Mouse (Mus musculus): Measurements from ENCODE around the gene Spem1. TPM values are rescaled to one million over a fixed set of nuclear protein-coding genes. Genes with fewer than 3 reads are reported as not detected.
"Not testable (repeated sequence)": the region's sequence is repeated elsewhere in the genome, so short reads cannot be mapped to it uniquely, and the experiment has no call there.

The Spem1 gene
- 0.46 TPM in 1 of 2 replicates, not detected in the other for polyA plus RNA-seq (2016; fragmentation: Nextera tagmentation; extraction: Ambion mirVana)

DNA sequence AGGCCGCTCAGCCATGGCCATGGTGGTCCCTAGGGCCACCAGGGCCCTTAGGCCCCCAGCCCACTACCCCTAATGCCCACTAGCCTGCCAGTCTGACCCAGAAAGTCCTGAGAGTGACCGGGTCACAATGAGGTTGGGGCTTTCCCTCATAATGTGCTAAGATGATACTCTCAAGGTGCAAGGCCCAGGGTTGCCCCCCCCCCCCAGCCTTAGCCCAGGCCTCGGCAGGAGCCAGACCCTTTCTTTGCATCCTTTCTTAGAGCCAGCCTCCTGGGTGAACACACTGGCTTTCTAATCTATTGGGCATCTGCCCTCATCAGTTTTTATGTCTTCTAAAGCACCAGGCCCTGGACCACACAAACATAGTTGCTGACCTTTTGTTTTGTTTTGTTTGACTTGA, at the start of gene Spem1:
Gene Spem1 (minus strand): TSS at position 101 of the 400 bp plus-strand sequence.
- H3K9ac ChIP-seq (replicated peaks) = no peak within 1 kb of the TSS
- H3K4me3 ChIP-seq = no peak within 1 kb of the TSS
- H3K4me2 ChIP-seq (replicated peaks) = no peak within 1 kb of the TSS
- 0 out of 2 replicates have a peak, but pooled peaks cover 1% of the 10 kb centered on the region for H3K9me3 ChIP-seq
- peaks cover 33% of the 10 kb centered on the region for H3K36me3 ChIP-seq
- H3K27ac ChIP-seq (replicated peaks) = no peak within 1 kb of the TSS
- ATAC-seq (ENCODE audit: low FRiP score, low read depth) = no peak
- 94% methylated on average over 3 of the region's 3 CpGs for WGBS
- no peaks in the 10 kb centered on the region for H3K27me3 ChIP-seq
- no peaks in the 10 kb centered on the region for H3K4me1 ChIP-seq

GRCm38 (mm10) chr11:69870289-69871069, 48.5 kb upstream of the Spem1 start:
- H3K4me1 ChIP-seq = no peaks in the 10 kb centered on the region; the same call in 1 of the 2 replicates

GRCm38 (mm10) chr11:69867335-69867734, 45.4 kb upstream of the Spem1 start:
- no peak for ATAC-seq (ENCODE audit: low FRiP score, low read depth)
- Histone ChIP-seq H3K9ac (replicated peaks) (no peak overlapping the region), H3K4me1 (no peaks in the 10 kb centered on the region; the same call in 1 of the 2 replicates), H3K9me3 (no peaks in the 10 kb centered on the region), H3K36me3 (no peaks in the 10 kb centered on the region), H3K27ac (replicated peaks) (no peak overlapping the region), H3K4me2 (replicated peaks) (no peak overlapping the region), H3K27me3 (no peaks in the 10 kb centered on the region), H3K4me3 (no peak overlapping the region)
- WGBS = 75% methylated on average over 9 of the region's 9 CpGs

More at GRCm38 (mm10) chr11:69870289-69871069, 48.5 kb upstream of the Spem1 start:
- no peak for ATAC-seq (ENCODE audit: low FRiP score, low read depth)
- no peaks in the 10 kb centered on the region for H3K27me3 ChIP-seq
- 90% methylated on average over 2 of the region's 2 CpGs for WGBS
- no peaks in the 10 kb centered on the region for H3K9me3 ChIP-seq
- H3K9ac ChIP-seq (replicated peaks) = no peak overlapping the region
- no peak overlapping the region for H3K27ac ChIP-seq (replicated peaks)
- H3K36me3 ChIP-seq = no peaks in the 10 kb centered on the region
- no peak overlapping the region for H3K4me3 ChIP-seq
- H3K4me2 ChIP-seq (replicated peaks) = no peak overlapping the region

GRCm38 (mm10) chr11:69865561-69865960, 43.6 kb upstream of the Spem1 start:
- Histone ChIP-seq H3K36me3 (no peaks in the 10 kb centered on the region), H3K27ac (replicated peaks) (no peak overlapping the region), H3K9me3 (no peaks in the 10 kb centered on the region), H3K9ac (replicated peaks) (no peak overlapping the region), H3K4me1 (no peaks in the 10 kb centered on the region; the same call in 1 of the 2 replicates), H3K4me2 (replicated peaks) (no peak overlapping the region), H3K27me3 (no peaks in the 10 kb centered on the region), H3K4me3 (no peak overlapping the region)
- 87% methylated on average over 9 of the region's 9 CpGs for WGBS
- no peak for ATAC-seq (ENCODE audit: low FRiP score, low read depth)

GRCm38 (mm10) chr11:69864138-69864860, 42.3 kb upstream of the Spem1 start:
- ATAC-seq (ENCODE audit: low FRiP score, low read depth) = no peak
- Histone ChIP-seq H3K27me3 (peaks cover 8% of the 10 kb centered on the region), H3K36me3 (no peaks in the 10 kb centered on the region), H3K4me1 (no peaks in the 10 kb centered on the region; the same call in 1 of the 2 replicates), H3K9me3 (no peaks in the 10 kb centered on the region), H3K9ac (replicated peaks) (no peak overlapping the region), H3K4me2 (replicated peaks) (no peak overlapping the region), H3K4me3 (no peak overlapping the region), H3K27ac (replicated peaks) (no peak overlapping the region)
- 59% methylated on average over 8 of the region's 8 CpGs for WGBS

DNA sequence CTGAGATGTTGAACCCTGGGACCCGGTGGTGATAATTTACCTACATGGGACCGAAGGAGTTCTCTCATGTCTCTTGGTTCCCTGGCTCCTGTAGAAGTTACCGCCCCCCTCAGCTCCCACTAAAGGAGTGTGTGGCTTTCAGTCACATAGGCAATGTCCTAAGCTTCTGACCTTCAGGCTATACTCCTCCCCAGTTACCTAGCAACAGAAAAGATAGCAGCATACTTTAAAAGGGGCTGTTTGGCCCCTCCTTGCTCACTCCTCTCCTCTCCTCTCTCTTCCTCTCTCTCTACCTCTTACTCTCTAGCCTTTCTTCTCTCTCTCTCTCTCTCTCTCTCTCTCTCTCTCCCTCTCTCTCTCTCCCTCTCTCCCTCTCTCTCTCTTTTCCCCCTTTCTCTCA, 41.7 kb upstream of the Spem1 start:
- H3K4me3 ChIP-seq; H3K4me1 ChIP-seq; H3K27ac ChIP-seq (replicated peaks); H3K36me3 ChIP-seq; ATAC-seq (ENCODE audit: low FRiP score, low read depth); H3K4me2 ChIP-seq (replicated peaks); H3K9ac ChIP-seq (replicated peaks); H3K9me3 ChIP-seq: not testable (repeated sequence)
- WGBS = 83% methylated on average over 3 of the region's 3 CpGs
- peaks cover 14% of the 10 kb centered on the region for H3K27me3 ChIP-seq

DNA sequence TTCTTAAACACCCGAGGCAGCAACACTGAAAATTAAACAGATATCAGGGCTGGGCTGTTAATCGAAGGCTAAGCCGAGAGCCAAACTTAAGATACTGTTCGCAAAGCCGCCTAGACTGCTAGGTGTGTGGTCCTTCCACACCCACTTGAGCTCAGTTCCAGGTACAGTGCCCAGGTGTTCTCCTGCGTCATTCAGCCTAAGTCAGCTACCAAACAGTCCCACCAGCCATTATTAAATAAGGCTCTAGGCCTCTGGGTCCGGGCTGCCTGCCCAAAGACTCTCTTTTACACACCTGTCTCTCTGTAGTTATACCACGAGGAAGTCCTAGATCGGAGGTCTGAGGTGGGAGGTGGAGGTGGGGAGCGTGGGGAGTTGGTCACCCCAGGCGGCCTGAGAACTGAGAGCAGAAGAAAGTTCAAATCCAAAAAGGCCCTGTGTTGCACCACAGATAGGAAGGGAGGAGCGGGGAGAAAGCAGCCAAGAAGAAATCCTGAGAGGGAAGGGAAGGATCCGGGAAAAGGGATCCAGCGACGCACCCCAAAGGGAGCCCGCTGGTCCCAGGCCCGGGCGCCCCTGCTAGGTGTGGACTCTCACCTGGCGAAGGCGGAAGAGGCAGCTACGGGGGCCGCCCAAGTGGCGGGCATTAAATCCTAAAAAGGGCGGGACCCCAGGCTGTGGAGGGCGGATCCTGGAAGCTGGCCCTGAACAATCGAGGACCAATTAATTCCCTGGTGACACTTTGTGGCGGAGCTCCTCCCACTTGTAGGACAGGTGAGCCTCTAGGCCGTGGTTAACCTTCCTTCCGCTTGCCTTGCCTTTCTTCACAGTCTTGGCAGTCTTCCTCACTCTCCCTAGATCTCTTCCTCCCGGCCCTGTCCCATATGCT, 36.4 kb upstream of the Spem1 start, which contains the start of gene Tnk1:
Gene Tnk1 (minus strand): TSS at position 618 of the 886 bp plus-strand sequence.
- Histone ChIP-seq H3K27me3 (peaks cover 31% of the 10 kb centered on the region), H3K4me3 (no peak within 1 kb of the TSS), H3K4me1 (0 out of 2 replicates have a peak, but pooled peaks cover 2% of the 10 kb centered on the region), H3K36me3 (no peaks in the 10 kb centered on the region), H3K27ac (replicated peaks) (no peak within 1 kb of the TSS), H3K4me2 (replicated peaks) (no peak within 1 kb of the TSS), H3K9me3 (no peaks in the 10 kb centered on the region), H3K9ac (replicated peaks) (no peak within 1 kb of the TSS)
- WGBS = 23% methylated on average over 30 of the region's 30 CpGs
- ATAC-seq (ENCODE audit: low FRiP score, low read depth) = no peak

DNA sequence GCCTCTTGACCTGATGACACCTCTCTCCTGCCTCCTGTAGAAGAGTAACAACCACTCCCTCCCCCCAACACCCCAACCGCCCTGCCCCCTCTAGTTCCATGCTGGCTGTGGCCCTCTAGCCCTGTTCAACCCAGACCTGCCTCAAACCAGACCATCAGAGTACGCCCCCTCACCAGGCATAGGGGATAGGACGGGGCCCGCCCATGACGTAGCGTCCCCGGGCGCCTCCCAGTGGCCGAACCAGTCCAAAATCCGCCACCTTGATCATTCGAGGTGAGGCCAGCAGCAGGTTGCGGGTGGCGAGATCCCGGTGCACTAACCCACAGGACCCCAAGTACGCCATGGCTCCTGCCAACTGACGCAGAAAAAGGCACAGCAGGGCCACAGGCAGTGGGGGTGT, 33.4 kb upstream of the Spem1 start:
- ATAC-seq (ENCODE audit: low FRiP score, low read depth) = peak; percentile 78
- Histone ChIP-seq H3K27me3 (peaks cover 31% of the 10 kb centered on the region), H3K9ac (replicated peaks) (no peak overlapping the region), H3K27ac (replicated peaks) (no peak overlapping the region), H3K4me3 (0 out of 2 replicates have a peak overlapping the region, but pooled peaks have one; percentile 5), H3K36me3 (peaks cover 19% of the 10 kb centered on the region), H3K9me3 (no peaks in the 10 kb centered on the region), H3K4me2 (replicated peaks) (no peak overlapping the region), H3K4me1 (0 out of 2 replicates have a peak, but pooled peaks cover 5% of the 10 kb centered on the region)
- WGBS = 16% methylated on average over 16 of the region's 16 CpGs

DNA sequence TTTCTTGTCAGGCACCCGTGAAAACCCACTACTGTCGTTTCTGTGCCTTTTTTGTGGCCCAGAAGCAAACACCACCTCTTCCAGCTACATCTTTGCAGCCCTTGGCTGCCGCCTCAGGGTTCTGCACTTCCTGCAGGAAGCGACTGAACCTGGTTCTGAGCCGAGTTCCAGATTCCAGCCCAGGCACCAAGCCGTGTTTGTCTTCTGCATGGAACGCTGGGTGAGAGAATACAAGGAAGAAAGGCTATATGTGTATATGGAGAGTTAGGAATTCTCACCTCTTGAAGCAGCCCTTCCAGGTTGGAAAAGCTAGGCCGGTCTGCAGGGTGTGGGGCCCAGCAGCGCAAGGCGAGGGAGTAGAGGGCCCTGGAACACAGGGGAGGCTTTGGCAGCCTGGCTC, 32.7 kb upstream of the Spem1 start:
- ATAC-seq (ENCODE audit: low FRiP score, low read depth) = no peak
- H3K4me3 ChIP-seq = no peak overlapping the region
- H3K4me2 ChIP-seq (replicated peaks) = no peak overlapping the region
- no peaks in the 10 kb centered on the region for H3K9me3 ChIP-seq
- 87% methylated on average over 10 of the region's 10 CpGs for WGBS
- H3K36me3 ChIP-seq = peaks cover 26% of the 10 kb centered on the region
- no peak overlapping the region for H3K9ac ChIP-seq (replicated peaks)
- 0 out of 2 replicates have a peak overlapping the region, but pooled peaks have one; percentile 35 for H3K27ac ChIP-seq (replicated peaks)
- 0 out of 2 replicates have a peak, but pooled peaks cover 7% of the 10 kb centered on the region for H3K4me1 ChIP-seq
- H3K27me3 ChIP-seq = peaks cover 27% of the 10 kb centered on the region

DNA sequence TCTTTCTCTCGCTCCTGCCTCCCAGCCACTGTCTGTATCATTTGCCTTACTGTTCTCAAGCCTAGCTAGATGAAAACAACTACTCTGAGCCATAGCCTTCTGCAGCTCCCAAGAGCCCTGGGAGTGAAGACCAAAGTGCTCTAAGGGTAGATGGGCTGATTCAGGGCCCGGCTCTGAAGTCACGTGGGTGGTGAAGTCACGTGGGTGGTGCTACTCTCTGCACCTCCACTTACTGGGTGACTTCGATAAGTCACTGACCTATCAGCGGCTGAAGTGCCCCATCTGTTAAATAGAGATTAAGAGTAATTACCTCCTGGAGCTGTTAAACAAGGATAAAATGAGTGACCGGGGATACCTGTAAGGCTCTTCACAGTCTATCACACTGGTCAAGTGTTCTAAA, 32.0 kb upstream of the Spem1 start:
- Histone ChIP-seq H3K4me3 (no peak overlapping the region), H3K27me3 (peaks cover 20% of the 10 kb centered on the region), H3K9ac (replicated peaks) (no peak overlapping the region), H3K9me3 (no peaks in the 10 kb centered on the region), H3K4me1 (0 out of 2 replicates have a peak, but pooled peaks cover 7% of the 10 kb centered on the region), H3K27ac (replicated peaks) (0 out of 2 replicates have a peak overlapping the region, but pooled peaks have one; percentile 2), H3K36me3 (peaks cover 33% of the 10 kb centered on the region), H3K4me2 (replicated peaks) (no peak overlapping the region)
- ATAC-seq (ENCODE audit: low FRiP score, low read depth) = no peak
- 80% methylated on average over 7 of the region's 7 CpGs for WGBS

- Histone ChIP-seq H3K4me2 (replicated peaks) (no peak overlapping the region), H3K9me3 (no peaks in the 10 kb centered on the region), H3K4me3 (no peak overlapping the region), H3K4me1 (peaks cover 25% of the 10 kb centered on the region), H3K9ac (replicated peaks) (no peak overlapping the region), H3K27ac (replicated peaks) (no peak overlapping the region), H3K27me3 (0 out of 2 replicates have a peak, but pooled peaks cover 3% of the 10 kb centered on the region), H3K36me3 (peaks cover 46% of the 10 kb centered on the region)
- no peak for ATAC-seq (ENCODE audit: low FRiP score, low read depth)
- 81% methylated on average over 8 of the region's 8 CpGs for WGBS
These were observed 28.8 kb upstream of the Spem1 start for GRCm38 (mm10) chr11:69850754-69851153.

Data from midbrain, embryonic 12.5 days (tissue).